Mouse (Mus musculus) MEL (cell line): ENCODE results near the gene Nipbl.

Source experiments
- CTCF ChIP-seq, 3 experiments: IDR thresholded peaks in 2 of 3; conservative IDR thresholded peaks in 1 of 3; 2 replicates each; pipeline ENCODE4 v1.5.1; 2011 to 2012; ENCODE audit warnings: low read length in 3 of 3, low read depth in 2 of 3, mild to moderate bottlenecking in 2 of 3, improper control_type of control experiment in 1 of 3, inconsistent platforms in 1 of 3, mixed read lengths in 1 of 3, moderate library complexity in 1 of 3; ENCODE audit not compliant: control insufficient read depth in 1 of 3, insufficient read depth in 1 of 3, poor library complexity in 1 of 3, severe bottlenecking in 1 of 3
- MAX ChIP-seq: IDR thresholded peaks from 2 replicates; pipeline ENCODE4 v1.6.1; 2011; ENCODE audit warnings: low read length, improper control_type of control experiment
- MXI1 ChIP-seq: IDR thresholded peaks from 2 replicates; pipeline ENCODE4 v1.6.1; 2011; ENCODE audit warnings: mild to moderate bottlenecking, low read depth, low read length, improper control_type of control experiment
- MYC ChIP-seq: IDR thresholded peaks from 2 replicates; pipeline ENCODE4 v1.6.1; 2011; ENCODE audit warnings: low read depth, mild to moderate bottlenecking, low read length, improper control_type of control experiment, moderate library complexity
- NRF1 ChIP-seq: IDR thresholded peaks from 2 replicates; pipeline ENCODE4 v1.6.1; 2014; ENCODE audit warnings: low read depth, mild to moderate bottlenecking, inconsistent platforms, low read length, improper control_type of control experiment, moderate library complexity; ENCODE audit not compliant: poor library complexity, insufficient read depth, severe bottlenecking
- POLR2A ChIP-seq, 2 experiments: IDR thresholded peaks; 2 replicates each; pipeline ENCODE4 v1.6.1; 2011 to 2012; ENCODE audit warnings: low read length in 2 of 2, mild to moderate bottlenecking in 2 of 2, control low read depth in 1 of 2, improper control_type of control experiment in 1 of 2, low read depth in 1 of 2, moderate library complexity in 1 of 2; ENCODE audit not compliant: control insufficient read depth in 1 of 2, insufficient read depth in 1 of 2, poor library complexity in 1 of 2
- RCOR1 ChIP-seq: IDR thresholded peaks from 2 replicates; pipeline ENCODE4 v1.6.1; 2012; ENCODE audit warnings: low read depth, mild to moderate bottlenecking, inconsistent platforms, low read length, improper control_type of control experiment
- SMC3 ChIP-seq: IDR thresholded peaks from 2 replicates; pipeline ENCODE4 v1.6.1; 2011; ENCODE audit warnings: low read depth, low read length, improper control_type of control experiment
- TBP ChIP-seq: IDR thresholded peaks from 2 replicates; pipeline ENCODE4 v1.8.0; 2011; ENCODE audit warnings: low read depth, low read length, improper control_type of control experiment

DNA sequence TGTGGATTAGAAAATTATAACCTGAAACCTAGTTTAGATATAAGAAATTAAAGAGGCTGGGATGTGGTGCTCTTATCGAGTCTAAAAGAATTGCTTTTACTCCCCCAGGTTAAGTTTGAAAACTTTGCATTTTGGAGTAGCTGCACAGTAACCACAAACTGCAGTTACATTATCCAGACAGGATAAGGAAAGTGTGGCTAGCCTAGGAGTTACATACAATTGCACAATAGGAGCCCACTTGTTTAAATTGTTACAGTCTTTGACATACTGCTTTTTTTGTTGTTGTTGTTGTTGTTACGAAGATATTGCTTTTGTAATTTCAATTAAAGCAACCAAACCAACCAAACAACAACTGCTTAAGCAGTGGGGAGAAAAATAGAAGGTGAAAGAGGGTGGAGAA, 11.2 kb upstream of the Nipbl start:
- TF ChIP-seq SMC3 (no peak), MXI1 (no peak), CTCF (IDR thresholded peaks at IDR 0.05 in 2 of 3, conservative IDR thresholded peaks at IDR 0.05 in 1 of 3; ENCODE audit: control insufficient read depth in 1 of 3, insufficient read depth in 1 of 3, low read depth in 2 of 3, low read length in 3 of 3, poor library complexity in 1 of 3, severe bottlenecking in 1 of 3) (no peak), NRF1 (no peak), RCOR1 (no peak), TBP (no peak), MYC (no peak), POLR2A (IDR thresholded peaks at IDR 0.05; ENCODE audit: control insufficient read depth in 1 of 2, insufficient read depth in 1 of 2, low read depth in 1 of 2, low read length in 2 of 2, poor library complexity in 1 of 2) (no peak), MAX (no peak)
